Mouse (Mus musculus) right cerebral cortex, postnatal 4 days (tissue): ENCODE measurements around the gene Ttll6.

Experiments
- DNase-seq: peaks from one replicate; pipeline ENCODE4 v3.0.0-alpha.2; 2022

Gene Ttll6

DNA sequence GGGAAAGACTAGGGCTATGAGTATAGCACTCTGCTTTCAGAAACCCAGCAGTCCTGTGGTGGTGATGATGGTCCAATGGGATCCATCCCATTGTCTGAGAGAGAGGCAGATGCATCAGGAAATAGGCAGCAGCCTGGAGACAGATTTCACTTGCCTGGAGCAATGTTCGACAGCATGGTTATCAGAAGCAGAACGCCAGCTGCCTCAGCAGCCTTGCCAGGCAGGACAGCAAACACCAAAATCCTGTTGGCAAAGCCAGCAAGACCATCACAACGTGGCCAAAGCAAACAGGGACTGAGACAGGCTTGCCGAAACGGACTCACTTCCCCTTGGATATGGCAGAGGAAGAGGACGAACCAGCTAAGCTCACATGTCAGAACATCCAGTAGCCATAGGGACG, 35.4 kb downstream of the Ttll6 start:
- DNase-seq, result no peak

- DNase-seq, result no peak
These were observed 37.3 kb downstream of the Ttll6 start for GRCm38 (mm10) chr11:96170711-96171379.

DNA sequence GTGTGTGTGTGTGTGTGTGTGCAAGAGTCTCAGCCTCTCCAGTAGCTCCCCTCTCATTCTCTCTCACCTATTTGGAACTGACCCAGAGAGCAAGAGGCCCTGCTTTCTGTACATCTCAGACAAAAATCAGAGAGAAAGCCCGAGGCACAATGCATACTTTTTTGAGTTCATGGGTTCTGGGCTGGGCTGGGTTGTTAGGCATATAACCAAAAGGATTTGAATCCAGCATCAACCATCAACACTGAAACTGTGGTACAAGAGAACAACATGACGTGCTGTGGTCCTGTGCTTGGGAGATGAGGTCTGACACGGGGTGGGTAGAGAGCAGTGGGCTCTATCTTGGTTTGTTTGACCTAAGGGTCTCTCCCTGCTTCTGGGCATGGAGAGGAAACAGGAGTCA, 38.0 kb downstream of the Ttll6 start:
- no peak for DNase-seq

- DNase-seq, result no peak
These were observed 39.1 kb downstream of the Ttll6 start for GRCm38 (mm10) chr11:96172511-96173287.

- DNase-seq, result no peak
These were observed 39.8 kb downstream of the Ttll6 start for GRCm38 (mm10) chr11:96173288-96173840.

- no peak for DNase-seq
These were observed 41.3 kb downstream of the Ttll6 start for GRCm38 (mm10) chr11:96174881-96175280.

DNA sequence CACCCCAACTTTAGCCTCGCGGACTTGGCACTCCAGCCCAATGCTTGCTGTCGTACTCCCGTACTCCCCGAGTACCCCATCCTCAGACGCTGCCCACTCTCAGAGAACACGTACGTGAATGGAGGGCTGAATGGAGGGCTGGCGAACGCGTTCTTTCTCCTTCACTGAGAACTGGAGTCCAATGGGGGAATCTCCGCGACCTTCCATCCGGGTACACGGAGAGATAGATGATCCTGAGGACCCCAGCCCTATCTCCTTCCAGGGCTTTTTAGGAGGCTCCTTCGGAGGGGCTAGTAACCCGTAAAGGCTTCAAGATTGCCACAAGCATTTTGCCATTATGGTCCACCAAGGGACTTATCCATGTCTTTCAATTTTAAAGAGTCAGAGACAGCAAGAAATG, 41.9 kb downstream of the Ttll6 start:
- DNase-seq, result no peak

DNA sequence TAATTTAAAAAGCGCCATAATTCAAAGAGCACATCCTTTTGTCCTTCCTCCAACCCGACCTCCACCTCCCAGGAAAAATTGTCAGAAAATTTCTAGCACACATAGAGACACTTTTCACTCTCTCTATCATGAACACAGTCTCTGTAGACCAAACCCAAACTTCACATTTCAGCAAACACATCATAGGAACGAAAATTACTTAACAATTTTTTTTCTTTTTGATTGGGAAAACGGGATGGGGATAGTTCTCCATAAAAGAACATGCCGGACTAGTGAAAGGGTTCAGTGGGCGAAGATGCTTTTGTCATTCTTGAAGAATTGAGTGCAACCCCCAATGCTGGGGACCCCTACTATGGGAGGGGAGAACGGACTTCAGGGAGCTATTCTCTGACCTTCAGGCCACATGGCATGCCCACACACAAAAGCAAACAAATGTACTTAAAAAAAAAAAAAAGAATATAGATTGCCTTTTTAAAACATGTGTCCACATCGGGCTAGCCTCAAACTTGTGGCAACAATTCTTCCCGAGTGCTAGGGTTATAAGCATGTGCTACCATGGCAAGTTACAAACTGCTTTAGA, 42.5 kb downstream of the Ttll6 start:
- DNase-seq, result no peak

- no peak for DNase-seq
These were observed 43.3 kb downstream of the Ttll6 start for GRCm38 (mm10) chr11:96176841-96177240.

DNA sequence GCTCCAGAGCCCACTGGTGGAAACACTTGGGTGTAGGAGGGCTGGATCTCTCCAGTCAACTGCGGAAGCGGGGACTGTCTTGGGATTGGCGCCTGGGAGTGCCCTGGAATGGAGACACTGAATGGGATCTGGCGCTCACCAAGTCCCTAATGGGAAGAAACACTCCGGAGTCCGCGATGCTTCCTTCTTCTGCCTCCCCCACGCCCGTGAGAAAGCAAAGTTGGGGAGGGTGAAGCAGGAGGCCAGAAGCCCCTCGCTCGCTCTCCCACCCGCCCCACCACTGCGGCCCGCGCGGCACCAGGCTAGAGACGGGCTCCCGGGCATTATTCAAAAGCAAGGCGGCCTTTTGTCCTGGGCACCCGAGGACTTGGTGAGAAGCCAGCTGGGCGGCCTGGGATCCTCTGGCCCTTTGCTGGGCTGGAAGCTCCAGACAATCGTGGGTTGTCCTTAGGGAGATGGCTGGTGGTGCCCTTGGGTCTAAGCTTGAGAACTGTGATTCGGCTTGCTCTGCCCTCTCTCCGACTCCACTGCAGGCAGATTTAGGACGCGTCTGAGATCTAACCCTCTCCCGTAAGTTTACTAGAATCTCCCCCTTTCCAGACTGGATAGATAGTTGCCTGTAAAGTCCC, 44.1 kb downstream of the Ttll6 start:
- DNase-seq, result no peak

DNA sequence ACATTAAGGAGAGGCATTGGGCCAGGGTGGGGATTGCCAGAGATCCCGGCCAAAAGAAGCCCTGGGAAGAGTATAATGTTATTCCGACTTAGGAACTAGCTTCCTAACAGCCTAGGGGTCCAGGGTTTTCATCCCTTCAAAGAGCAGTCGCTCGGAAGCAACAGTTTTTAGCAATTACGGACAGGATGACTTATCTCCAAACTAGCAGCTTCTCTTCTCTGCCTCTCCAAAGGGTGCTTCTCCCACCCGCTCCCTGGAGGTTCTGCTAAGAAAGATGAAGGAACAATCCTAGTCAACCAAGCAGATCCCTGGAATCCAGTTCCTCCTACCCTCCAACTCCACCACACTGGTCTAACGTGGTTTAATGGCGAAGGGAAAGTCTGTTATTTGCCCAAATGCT, 44.8 kb downstream of the Ttll6 start:
- no peak for DNase-seq

- DNase-seq, result no peak
These were observed 45.4 kb downstream of the Ttll6 start for GRCm38 (mm10) chr11:96178911-96179503.

DNA sequence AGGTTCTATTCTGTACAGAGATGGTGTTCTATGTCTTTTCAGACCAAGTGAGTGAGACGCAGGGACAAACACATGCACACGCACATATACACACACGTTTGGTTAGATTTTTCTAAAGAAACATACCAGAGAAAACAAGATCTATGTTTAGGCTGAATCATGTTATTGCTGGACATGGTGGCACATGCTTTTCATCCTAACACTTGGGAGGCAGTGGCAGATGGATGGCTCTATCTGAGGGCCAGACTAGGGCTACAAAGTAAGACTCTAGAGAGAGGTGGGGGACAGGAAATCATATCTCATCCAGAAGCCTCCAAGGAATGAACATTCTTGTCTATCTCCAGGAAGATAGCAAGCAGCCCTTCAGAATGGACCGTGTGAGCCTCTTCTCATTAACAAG, 47.5 kb downstream of the Ttll6 start:
- no peak for DNase-seq

- DNase-seq, result no peak
These were observed 50.6 kb downstream of the Ttll6 start for GRCm38 (mm10) chr11:96184233-96184632.

- DNase-seq, result no peak
These were observed 53.7 kb downstream of the Ttll6 start for GRCm38 (mm10) chr11:96187321-96187720.

DNA sequence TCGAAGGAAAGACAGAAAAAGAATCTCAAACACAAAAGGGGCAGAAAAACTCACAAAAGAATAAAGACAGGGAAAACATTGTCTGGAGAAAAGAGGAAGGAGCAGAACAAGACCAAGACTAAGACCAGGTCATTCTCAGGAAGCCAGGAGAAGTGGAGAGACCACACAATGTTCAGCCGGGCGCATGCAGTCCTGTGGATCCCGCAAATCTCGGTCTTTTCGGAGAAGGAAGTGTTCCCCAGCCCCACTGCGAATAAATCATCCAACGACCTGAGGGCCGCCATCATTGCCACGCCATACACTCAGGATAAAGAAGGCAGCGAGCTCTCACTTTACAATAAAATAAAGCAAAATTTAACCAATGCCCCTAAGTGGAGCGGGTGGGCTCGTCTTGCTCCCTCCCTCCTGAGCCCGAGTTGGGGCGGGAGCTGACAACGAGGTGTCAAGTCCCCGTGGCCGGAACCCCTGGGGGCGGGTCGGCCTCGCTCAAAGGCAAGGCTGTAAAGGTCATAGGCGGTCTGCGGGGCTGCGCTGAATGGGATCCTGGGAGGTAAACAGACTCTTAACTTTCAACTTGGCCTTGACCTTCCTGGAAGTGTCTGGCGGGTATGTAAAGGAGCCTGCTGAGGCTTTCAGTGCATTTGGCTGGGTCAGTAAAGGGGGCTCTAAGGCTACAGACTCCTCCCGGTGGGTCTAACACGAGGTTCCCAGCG, 56.4 kb downstream of the Ttll6 start:
- DNase-seq, result no peak

DNA sequence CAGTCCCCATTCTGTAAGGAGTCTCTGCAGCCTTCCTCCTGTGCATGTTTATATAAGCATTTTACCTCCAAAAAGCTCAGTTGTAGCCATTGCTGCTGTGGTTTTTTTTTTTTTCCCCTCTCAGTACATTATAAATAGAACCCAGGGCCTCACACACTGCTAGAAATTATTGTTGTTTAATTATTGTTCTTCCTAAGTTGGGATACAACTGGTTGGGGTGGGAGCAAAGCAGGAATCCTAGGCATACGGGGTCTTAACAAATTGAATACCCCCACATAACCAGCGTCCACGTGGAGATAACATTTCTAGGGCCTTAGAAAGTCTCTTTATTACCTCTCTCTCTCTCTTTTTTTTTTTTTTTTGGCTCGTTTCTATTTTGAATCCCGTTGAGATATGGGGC, 57.5 kb downstream of the Ttll6 start:
- no peak for DNase-seq

- peak; percentile 44 for DNase-seq
These were observed 60.2 kb downstream of the Ttll6 start, which contains the start of gene Hoxb13 for GRCm38 (mm10) chr11:96193521-96194400. Hoxb13 (plus strand) TSS chr11:96194316.

- no peak for DNase-seq
These were observed 60.8 kb downstream of the Ttll6 start for GRCm38 (mm10) chr11:96194401-96194710.

DNA sequence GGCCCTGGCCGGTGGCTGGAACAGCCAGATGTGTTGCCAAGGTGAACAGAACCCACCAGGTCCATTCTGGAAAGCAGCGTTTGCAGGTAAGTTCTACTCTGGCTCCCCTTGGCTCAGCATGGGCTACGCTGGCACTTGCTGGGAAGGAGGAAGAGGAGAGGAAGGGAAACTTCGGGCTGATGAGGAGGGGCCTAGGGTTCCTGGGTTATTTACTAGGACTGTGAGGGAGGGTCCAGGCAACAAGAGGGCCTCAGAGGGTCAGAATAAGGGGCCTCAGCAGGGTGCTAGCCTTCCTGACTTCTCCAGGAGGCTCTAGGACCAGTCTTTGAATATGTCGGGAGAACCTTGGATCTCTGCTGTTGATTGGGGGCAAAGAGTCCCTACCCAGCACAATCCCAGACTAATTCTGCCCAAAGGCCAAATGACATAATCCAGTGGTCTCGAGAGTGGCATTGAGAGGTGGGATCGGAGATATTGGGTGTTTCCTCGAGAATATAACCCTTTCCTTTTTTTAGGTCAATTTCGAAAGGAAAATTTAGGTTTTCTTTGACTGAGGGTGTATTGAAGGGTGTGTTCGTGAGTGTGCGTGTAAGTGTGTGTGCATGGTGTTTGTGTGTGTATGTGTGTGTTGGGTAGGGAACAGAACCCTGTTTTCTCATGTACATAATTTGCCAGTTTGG, 61.5 kb downstream of the Ttll6 start:
- no peak for DNase-seq

DNA sequence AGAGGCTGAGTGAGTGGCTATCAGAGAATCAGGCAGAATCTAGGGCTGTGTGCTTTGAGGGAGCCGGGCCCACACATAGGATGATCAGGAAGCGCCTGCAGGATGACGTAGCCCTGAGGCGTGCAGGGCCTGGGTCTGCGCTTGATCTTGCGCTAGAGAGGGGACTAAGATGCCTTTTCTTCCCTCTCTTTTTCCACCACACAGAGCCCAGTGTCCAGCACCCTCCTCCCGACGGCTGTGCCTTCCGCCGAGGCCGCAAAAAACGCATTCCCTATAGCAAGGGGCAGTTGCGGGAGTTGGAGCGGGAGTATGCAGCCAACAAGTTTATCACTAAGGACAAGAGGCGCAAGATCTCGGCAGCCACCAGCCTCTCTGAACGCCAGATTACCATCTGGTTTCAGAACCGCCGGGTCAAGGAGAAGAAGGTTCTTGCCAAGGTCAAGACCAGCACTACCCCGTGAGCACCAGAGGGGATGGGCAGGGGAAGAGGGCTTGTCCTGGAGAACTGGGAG, 62.2 kb downstream of the Ttll6 start:
- DNase-seq, result no peak
